Mouse (Mus musculus) kidney, embryonic 14.5 days (tissue): ENCODE data around the gene Matk. TPM values are rescaled to one million over a fixed set of nuclear protein-coding genes. Genes with fewer than 3 reads are reported as not detected.

Source experiments
- ATAC-seq: fragments of 200-750 bp; cut with Nextera tagmentation; 2 replicates; pipeline ENCODE4 v1.8.0; 2017; ENCODE audit warnings: moderate number of reproducible peaks, mild to moderate bottlenecking, moderate TSS enrichment, moderate library complexity; ENCODE audit not compliant: low FRiP score, low TSS enrichment
- H3K27ac ChIP-seq: fragments of 300-500 bp; sonication (generic); 2 replicates; pipeline ENCODE4 v1.5.1; 2014; ENCODE audit warnings: low read depth, mild to moderate bottlenecking, low read length, moderate library complexity, mixed read lengths
- H3K27me3 ChIP-seq: fragments of 300-500 bp; sonication (generic); 2 replicates; pipeline ENCODE4 v1.6.1; 2014; ENCODE audit warnings: mild to moderate bottlenecking, low read length; ENCODE audit not compliant: control insufficient read depth, insufficient read depth
- H3K36me3 ChIP-seq: fragments of 300-500 bp; sonication (generic); 2 replicates; pipeline ENCODE4 v1.6.1; 2014; ENCODE audit warnings: low read length, mixed read lengths; ENCODE audit not compliant: control insufficient read depth, insufficient read depth
- H3K4me1 ChIP-seq: fragments of 300-500 bp; sonication (generic); 2 replicates; pipeline ENCODE4 v1.6.1; 2014; ENCODE audit warnings: low read length, mixed read lengths; ENCODE audit not compliant: control insufficient read depth, insufficient read depth
- H3K4me2 ChIP-seq: fragments of 300-500 bp; sonication (generic); replicated peaks from 2 replicates; pipeline ENCODE4 v1.6.1; 2014; ENCODE audit warnings: low read depth, mild to moderate bottlenecking, low read length
- H3K4me3 ChIP-seq: fragments of 300-500 bp; sonication (generic); 2 replicates; pipeline ENCODE4 v1.5.1; 2014; ENCODE audit warnings: mild to moderate bottlenecking, low read length
- H3K9ac ChIP-seq: fragments of 300-500 bp; sonication (generic); 2 replicates; pipeline ENCODE4 v1.6.1; 2014; ENCODE audit warnings: low read depth, mild to moderate bottlenecking, low read length, moderate library complexity
- H3K9me3 ChIP-seq: fragments of 300-500 bp; sonication (generic); 2 replicates; pipeline ENCODE4 v1.6.1; 2016; ENCODE audit warnings: low read length; ENCODE audit not compliant: control insufficient read depth
- WGBS: fragments of 180-500 bp; shearing (Covaris S2); extraction: QIAGEN DNeasy Blood & Tissue Kit; methylation state at CpG from one replicate; pipeline ENCODE4 v1.1.7; 2014; 5-methylcytosine and 5-hydroxymethylcytosine counted together
- microRNA-seq: library from miRNA; unstranded; fragments of <30 nt; microRNA quantifications from one replicate; pipeline ENCODE4, GENCODE M21; 2016
- polyA plus RNA-seq: library from polyadenylated mRNA; unstranded; fragments of >200 nt; fragmentation: Nextera tagmentation; extraction: Ambion mirVana; gene quantifications from 2 replicates; pipeline ENCODE4 v1.2.1, GENCODE M21; 2014

Gene Matk
- polyA plus RNA-seq, 1 experiment from 2014 or later, result 5.4 TPM

- ATAC-seq, result no peak
- H3K36me3 ChIP-seq, result peaks cover 63% of the 10 kb centered on the region
- 95% methylated on average over 21 of the region's 21 CpGs for WGBS
Measured at GRCm38 (mm10) chr10:81306837-81307682, 54.3 kb downstream of the Matk start.

GRCm38 (mm10) chr10:81309571-81309970, 56.8 kb downstream of the Matk start:
- Histone ChIP-seq H3K4me3 (no peak overlapping the region), H3K4me1 (0 out of 2 replicates have a peak, but pooled peaks cover 9% of the 10 kb centered on the region), H3K27me3 (no peaks in the 10 kb centered on the region), H3K4me2 (no peak overlapping the region), H3K36me3 (peaks cover 84% of the 10 kb centered on the region), H3K9ac (no peak overlapping the region), H3K27ac (no peak overlapping the region), H3K9me3 (no peaks in the 10 kb centered on the region)
- no peak for ATAC-seq
- 84% methylated on average over 5 of the region's 5 CpGs for WGBS

More at GRCm38 (mm10) chr10:81306837-81307682, 54.3 kb downstream of the Matk start:
- Histone ChIP-seq H3K9ac (no peak overlapping the region), H3K4me1 (peaks cover 20% of the 10 kb centered on the region; the same call in 1 of the 2 replicates), H3K4me2 (no peak overlapping the region), H3K4me3 (no peak overlapping the region), H3K27me3 (no peaks in the 10 kb centered on the region), H3K9me3 (no peaks in the 10 kb centered on the region), H3K27ac (no peak overlapping the region)

Small RNA genes within 50 kb of the gene (microRNA-seq; reads per million reads assigned to microRNA genes)
- gene Mir3057, result 10.7 reads per million, percentile 28 among the genes with 10 or more reads in this experiment

Other genes with a start within 250 kb of the Matk start
- 2.2 and 4.8 TPM in 2 replicates for gene Gng7, start 238.0 kb upstream of the Matk start, polyA plus RNA-seq
- 0.37 TPM in 1 of 2 replicates, not detected in the other for gene Diras1, start 227.3 kb upstream of the Matk start, polyA plus RNA-seq
- 6.4 and 9.1 TPM in 2 replicates for gene Slc39a3, start 215.5 kb upstream of the Matk start, polyA plus RNA-seq
- gene Sgta, start 192.8 kb upstream of the Matk start, polyA plus RNA-seq, result 140 and 196 TPM in 2 replicates
- 50.6 and 58.9 TPM in 2 replicates for gene Thop1, start 182.9 kb upstream of the Matk start, polyA plus RNA-seq
- gene Creb3l3, start 154.1 kb upstream of the Matk start, polyA plus RNA-seq, result 0.11 and 0.24 TPM in 2 replicates
- gene Map2k2, start 147.0 kb upstream of the Matk start, polyA plus RNA-seq, result 187 and 208 TPM in 2 replicates
- 16.1 and 18.1 TPM in 2 replicates for gene Zbtb7a, start 117.7 kb upstream of the Matk start, polyA plus RNA-seq
- gene Pias4, start 85.0 kb upstream of the Matk start, polyA plus RNA-seq, result 45.3 and 48.4 TPM in 2 replicates
- 465 and 473 TPM in 2 replicates for gene Eef2, start 76.3 kb upstream of the Matk start, polyA plus RNA-seq
- gene Dapk3, start 69.9 kb upstream of the Matk start, polyA plus RNA-seq, result 45.7 and 58.0 TPM in 2 replicates
- not detected in 2 replicates for gene 4930442H23Rik, start 69.1 kb upstream of the Matk start, polyA plus RNA-seq
- not detected in 2 replicates for gene Nmrk2, start 50.9 kb upstream of the Matk start, polyA plus RNA-seq
- gene Atcay, start 22.1 kb upstream of the Matk start, polyA plus RNA-seq, result 0.19 and 0.23 TPM in 2 replicates
- gene Zfr2, start 19.8 kb upstream of the Matk start, polyA plus RNA-seq, result 4.5 and 4.7 TPM in 2 replicates
- gene Mrpl54, start 14.0 kb downstream of the Matk start, polyA plus RNA-seq, result 240 and 276 TPM in 2 replicates
- gene Apba3, start 14.0 kb downstream of the Matk start, polyA plus RNA-seq, result 51.4 and 52.7 TPM in 2 replicates
- gene Tjp3, start 38.6 kb downstream of the Matk start, polyA plus RNA-seq, result 7.6 and 11.6 TPM in 2 replicates
- 25.4 and 60.7 TPM in 2 replicates for gene Pip5k1c, start 40.0 kb downstream of the Matk start, polyA plus RNA-seq
- gene Cactin, start 68.2 kb downstream of the Matk start, polyA plus RNA-seq, result 21.4 and 29.6 TPM in 2 replicates
- gene Tbxa2r, start 75.8 kb downstream of the Matk start, polyA plus RNA-seq, result 8.7 and 10.1 TPM in 2 replicates
- gene Gipc3, start 90.3 kb downstream of the Matk start, polyA plus RNA-seq, result 0.05 and 0.07 TPM in 2 replicates
- gene Hmg20b, start 97.5 kb downstream of the Matk start, polyA plus RNA-seq, result 115 and 119 TPM in 2 replicates
- 4.1 and 4.6 TPM in 2 replicates for gene Mfsd12, start 104.6 kb downstream of the Matk start, polyA plus RNA-seq
- 0.14 and 0.30 TPM in 2 replicates for gene 4930404N11Rik, start 112.9 kb downstream of the Matk start, polyA plus RNA-seq
- 101 and 108 TPM in 2 replicates for gene Fzr1, start 125.6 kb downstream of the Matk start, polyA plus RNA-seq
- 59.2 and 73.9 TPM in 2 replicates for gene Dohh, start 131.5 kb downstream of the Matk start, polyA plus RNA-seq
- gene Gm48551, start 131.5 kb downstream of the Matk start, polyA plus RNA-seq, result 3.5 and 3.8 TPM in 2 replicates
- gene Gm48552, start 136.1 kb downstream of the Matk start, polyA plus RNA-seq, result 0.61 and 1.5 TPM in 2 replicates
- 14.9 and 16.4 TPM in 2 replicates for gene Smim24, start 140.1 kb downstream of the Matk start, polyA plus RNA-seq
- gene Nfic, start 202.7 kb downstream of the Matk start, polyA plus RNA-seq, result 47.3 and 59.0 TPM in 2 replicates
- 0.28 and 0.36 TPM in 2 replicates for gene Celf5, start 229.8 kb downstream of the Matk start, polyA plus RNA-seq
- gene Ncln, start 243.5 kb downstream of the Matk start, polyA plus RNA-seq, result 59.1 and 76.6 TPM in 2 replicates
- gene S1pr4, start 247.2 kb downstream of the Matk start, polyA plus RNA-seq, result 0.41 and 0.54 TPM in 2 replicates